Mouse (Mus musculus): Measurements from ENCODE around the gene L3mbtl3. TPM values are rescaled to one million over a fixed set of nuclear protein-coding genes. Genes with fewer than 3 reads are reported as not detected.

L3mbtl3 gene
- polyA plus RNA-seq, 1 experiment from 2014 or later: 4.1 TPM

DNA sequence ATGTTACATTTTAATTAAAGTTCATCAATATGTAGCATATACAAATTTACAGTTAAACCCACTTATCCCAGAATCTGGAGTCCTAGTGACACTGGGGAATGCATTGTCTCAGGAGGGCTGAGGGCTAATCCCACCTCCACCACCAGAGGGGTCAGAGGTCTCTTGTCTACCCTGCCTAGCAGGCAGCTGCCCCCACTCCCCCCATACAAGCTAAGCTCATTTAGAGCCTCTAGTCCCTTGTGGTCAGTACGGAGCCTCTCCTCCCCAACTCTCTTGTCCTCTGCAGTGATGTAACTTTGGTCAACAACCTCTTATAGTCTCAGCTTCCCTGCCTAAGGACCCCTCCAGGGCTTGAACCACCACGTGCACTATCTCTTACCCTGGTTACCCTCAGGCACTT, 43.0 kb downstream of the L3mbtl3 start:
- 73% methylated on average over 2 of the region's 2 CpGs for WGBS (ENCODE audit: insufficient replicate concordance)
- no peak for ATAC-seq

DNA sequence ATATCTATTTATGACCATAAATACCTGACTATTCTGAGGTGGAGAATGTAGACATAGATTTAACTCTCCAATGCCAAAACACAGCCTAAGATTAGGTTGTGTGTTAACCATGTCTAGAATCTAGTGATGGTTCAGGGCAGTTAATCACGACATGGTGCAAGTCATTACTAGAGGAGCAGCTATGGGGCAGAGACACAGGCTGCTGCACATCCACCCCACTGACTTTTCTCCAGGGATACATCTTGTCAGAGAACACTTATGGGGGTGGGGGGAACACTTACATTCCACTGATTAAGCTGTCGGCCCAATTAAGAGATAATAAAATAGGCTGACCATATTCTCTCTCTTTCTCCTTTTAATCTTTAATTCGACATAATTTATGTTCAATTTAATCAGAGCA, 46.9 kb downstream of the L3mbtl3 start:
- Histone ChIP-seq H3K9me3 (replicated peaks) (no peaks in the 10 kb centered on the region), H3K27ac (no peak overlapping the region), H3K4me2 (no peak overlapping the region), H3K9ac (no peak overlapping the region), H3K27me3 (replicated peaks) (no peaks in the 10 kb centered on the region), H3K36me3 (peaks cover 20% of the 10 kb centered on the region), H3K4me1 (no peaks in the 10 kb centered on the region), H3K4me3 (no peak overlapping the region)
- no peak for ATAC-seq
- 65% methylated on average over 3 of the region's 3 CpGs for WGBS (ENCODE audit: insufficient replicate concordance)

More for the DNA sequence above, 43.0 kb downstream of the L3mbtl3 start:
- Histone ChIP-seq H3K4me2 (no peak overlapping the region), H3K9ac (no peak overlapping the region), H3K4me1 (no peaks in the 10 kb centered on the region), H3K4me3 (no peak overlapping the region), H3K9me3 (replicated peaks) (no peaks in the 10 kb centered on the region), H3K27ac (no peak overlapping the region), H3K36me3 (peaks cover 23% of the 10 kb centered on the region), H3K27me3 (replicated peaks) (no peaks in the 10 kb centered on the region)

DNA sequence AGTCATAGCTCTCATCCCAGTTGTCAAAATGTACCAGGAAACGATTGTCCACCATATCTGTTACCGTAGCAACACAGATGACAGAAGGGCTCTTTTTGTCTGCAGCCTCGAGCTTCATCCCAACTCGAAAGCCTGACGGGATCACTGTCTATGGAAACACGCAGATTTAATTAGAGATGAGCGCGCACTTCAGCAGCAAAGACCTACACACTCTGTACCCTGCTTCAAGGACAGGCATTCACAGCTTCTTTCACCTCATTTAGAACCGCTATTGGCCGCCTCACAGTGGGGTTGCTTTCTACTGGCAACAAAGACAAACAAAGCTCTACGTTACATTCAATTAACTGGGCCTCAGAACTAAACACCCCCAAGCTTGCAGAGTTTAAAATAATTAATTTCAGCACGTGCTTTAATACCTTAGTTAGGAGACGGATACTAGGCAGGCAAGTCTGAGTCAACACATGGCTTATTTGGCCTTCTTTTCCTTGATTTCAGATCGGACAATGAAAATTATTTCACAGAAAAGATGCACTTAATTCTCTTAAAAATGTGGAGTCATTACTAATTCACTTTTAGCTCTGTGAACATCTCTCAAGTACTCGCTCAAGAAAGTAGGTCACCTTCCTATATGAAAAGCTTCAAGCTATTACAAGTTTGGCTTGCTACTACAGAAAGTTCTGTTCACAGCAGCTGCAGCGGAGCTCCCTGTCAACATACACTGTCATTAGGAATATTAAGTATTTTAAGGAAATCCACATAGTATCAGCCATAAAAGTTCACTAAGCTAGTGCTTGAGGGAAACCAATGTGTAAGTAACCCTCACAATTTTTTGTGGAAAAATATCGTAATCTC, 47.9 kb downstream of the L3mbtl3 start:
- no peak overlapping the region for H3K4me3 ChIP-seq
- no peaks in the 10 kb centered on the region for H3K9me3 ChIP-seq (replicated peaks)
- H3K27me3 ChIP-seq (replicated peaks): no peaks in the 10 kb centered on the region
- no peak overlapping the region for H3K4me2 ChIP-seq
- H3K36me3 ChIP-seq: peaks cover 20% of the 10 kb centered on the region
- H3K4me1 ChIP-seq: no peaks in the 10 kb centered on the region
- WGBS (ENCODE audit: insufficient replicate concordance): 81% methylated on average over 17 of the region's 17 CpGs
- H3K9ac ChIP-seq: no peak overlapping the region
- no peak overlapping the region for H3K27ac ChIP-seq
- ATAC-seq: no peak

DNA sequence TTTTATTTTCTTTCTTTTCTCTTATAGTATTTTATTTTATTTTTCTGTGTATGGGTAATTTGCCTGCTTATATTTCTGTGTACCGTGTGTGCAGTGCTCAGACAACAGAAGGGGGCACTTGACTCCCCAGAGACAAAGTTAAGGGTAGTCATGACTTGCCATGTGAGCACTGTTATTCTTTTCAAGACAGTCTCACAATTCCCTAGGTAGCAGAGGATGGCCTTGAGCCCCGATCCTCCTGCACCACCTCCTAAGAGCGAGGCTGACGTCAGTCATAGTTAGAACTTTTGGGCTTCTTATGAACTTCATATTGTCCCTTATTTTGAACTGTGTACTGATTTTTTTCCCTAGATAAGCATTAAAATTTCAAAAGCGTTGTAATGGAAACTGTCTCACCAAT, 48.5 kb downstream of the L3mbtl3 start:
- no peaks in the 10 kb centered on the region for H3K9me3 ChIP-seq (replicated peaks)
- no peak overlapping the region for H3K27ac ChIP-seq
- H3K4me3 ChIP-seq: no peak overlapping the region
- WGBS (ENCODE audit: insufficient replicate concordance): 78% methylated on average over 5 of the region's 5 CpGs
- H3K4me1 ChIP-seq: no peaks in the 10 kb centered on the region
- H3K4me2 ChIP-seq: no peak overlapping the region
- no peaks in the 10 kb centered on the region for H3K27me3 ChIP-seq (replicated peaks)
- H3K36me3 ChIP-seq: peaks cover 23% of the 10 kb centered on the region
- no peak for ATAC-seq
- H3K9ac ChIP-seq: no peak overlapping the region

DNA sequence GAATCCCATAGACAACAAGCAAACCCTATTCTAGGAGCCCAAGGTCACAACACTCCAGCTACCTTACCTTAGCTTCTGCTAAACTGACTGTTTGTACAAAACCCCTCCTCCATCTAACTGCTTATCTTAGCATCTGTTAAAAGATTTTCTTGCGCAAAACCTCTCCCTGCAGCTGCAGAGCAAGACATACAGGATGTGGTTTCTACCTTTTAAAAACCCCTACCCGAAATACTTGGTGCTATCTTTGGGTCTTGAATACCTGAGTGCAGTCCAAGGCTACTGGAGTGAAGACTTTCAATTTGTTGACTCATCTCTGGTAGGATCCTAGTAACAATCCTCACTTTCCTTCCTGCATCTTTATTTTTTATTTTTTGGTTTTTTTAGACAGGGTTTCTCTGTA, 50.5 kb downstream of the L3mbtl3 start:
- H3K4me1 ChIP-seq: no peaks in the 10 kb centered on the region
- H3K9me3 ChIP-seq (replicated peaks): no peaks in the 10 kb centered on the region
- no peak overlapping the region for H3K4me2 ChIP-seq
- peaks cover 27% of the 10 kb centered on the region for H3K36me3 ChIP-seq
- H3K4me3 ChIP-seq: no peak overlapping the region
- H3K27ac ChIP-seq: no peak overlapping the region
- no peak for ATAC-seq
- H3K27me3 ChIP-seq (replicated peaks): no peaks in the 10 kb centered on the region
- 33% methylated on average over 2 of the region's 2 CpGs for WGBS (ENCODE audit: insufficient replicate concordance)
- no peak overlapping the region for H3K9ac ChIP-seq

DNA sequence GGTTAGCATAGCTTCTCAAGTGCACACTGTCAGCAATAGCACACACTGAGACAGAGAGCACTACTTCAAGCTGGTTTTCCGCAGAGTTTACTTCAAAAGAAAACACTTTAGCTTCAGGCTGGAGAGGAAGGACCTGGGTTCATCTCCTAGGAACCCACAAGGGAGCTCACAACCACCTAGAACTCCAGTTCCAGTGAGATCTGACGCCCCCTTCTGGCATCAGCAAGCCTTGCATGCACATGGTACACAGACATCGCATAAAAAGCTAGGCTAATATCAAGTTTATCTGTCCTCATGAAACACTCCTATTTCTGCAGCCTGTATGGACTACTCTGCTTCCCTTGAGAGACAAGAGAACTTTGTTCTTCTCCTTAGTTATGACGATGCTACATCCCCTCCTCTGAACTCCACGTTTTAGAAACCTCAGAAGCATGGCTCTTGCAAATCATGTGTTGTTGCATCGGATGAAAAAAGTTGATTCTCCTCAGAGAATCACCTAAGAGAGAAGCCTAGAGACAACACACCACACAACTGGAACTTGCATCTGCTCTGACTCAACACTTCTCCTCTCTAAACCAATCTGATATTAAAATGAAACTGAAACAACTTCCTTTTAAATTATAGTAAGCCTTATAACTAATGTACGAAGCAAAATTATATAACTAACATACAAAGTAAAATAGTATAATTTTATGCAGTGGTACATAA, 53.3 kb downstream of the L3mbtl3 start:
- H3K4me1 ChIP-seq: no peaks in the 10 kb centered on the region
- H3K9ac ChIP-seq: no peak overlapping the region
- no peak overlapping the region for H3K27ac ChIP-seq
- no peaks in the 10 kb centered on the region for H3K27me3 ChIP-seq (replicated peaks)
- H3K4me2 ChIP-seq: no peak overlapping the region
- ATAC-seq: no peak
- H3K9me3 ChIP-seq (replicated peaks): no peaks in the 10 kb centered on the region
- H3K4me3 ChIP-seq: no peak overlapping the region
- peaks cover 17% of the 10 kb centered on the region for H3K36me3 ChIP-seq
- 72% methylated on average over 7 of the region's 7 CpGs for WGBS (ENCODE audit: insufficient replicate concordance)

DNA sequence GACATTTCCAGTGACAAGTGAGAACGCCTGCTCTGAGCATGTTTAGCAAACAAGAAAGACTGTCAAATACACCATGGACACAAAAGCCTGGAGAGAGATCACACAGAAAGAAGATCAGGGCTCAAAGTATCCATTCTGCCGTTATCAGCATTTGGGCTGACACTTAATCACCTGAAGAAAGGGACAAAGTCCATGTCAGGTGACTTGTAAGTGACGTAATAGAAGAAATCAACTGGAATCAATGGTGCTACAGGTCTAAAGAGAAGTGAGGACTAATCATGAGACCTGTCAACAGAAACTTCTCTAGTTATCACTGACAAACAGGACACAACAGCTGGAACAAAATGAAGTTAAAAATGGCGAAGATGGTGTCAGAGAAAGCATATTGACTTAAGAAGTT, 55.1 kb downstream of the L3mbtl3 start:
- Histone ChIP-seq H3K4me3 (no peak overlapping the region), H3K27ac (no peak overlapping the region), H3K4me1 (no peaks in the 10 kb centered on the region), H3K4me2 (no peak overlapping the region), H3K9me3 (replicated peaks) (no peaks in the 10 kb centered on the region), H3K27me3 (replicated peaks) (no peaks in the 10 kb centered on the region), H3K9ac (no peak overlapping the region), H3K36me3 (peaks cover 13% of the 10 kb centered on the region; the same call in 1 of the 2 replicates)
- no peak for ATAC-seq
- 68% methylated on average over 4 of the region's 4 CpGs for WGBS (ENCODE audit: insufficient replicate concordance)

DNA sequence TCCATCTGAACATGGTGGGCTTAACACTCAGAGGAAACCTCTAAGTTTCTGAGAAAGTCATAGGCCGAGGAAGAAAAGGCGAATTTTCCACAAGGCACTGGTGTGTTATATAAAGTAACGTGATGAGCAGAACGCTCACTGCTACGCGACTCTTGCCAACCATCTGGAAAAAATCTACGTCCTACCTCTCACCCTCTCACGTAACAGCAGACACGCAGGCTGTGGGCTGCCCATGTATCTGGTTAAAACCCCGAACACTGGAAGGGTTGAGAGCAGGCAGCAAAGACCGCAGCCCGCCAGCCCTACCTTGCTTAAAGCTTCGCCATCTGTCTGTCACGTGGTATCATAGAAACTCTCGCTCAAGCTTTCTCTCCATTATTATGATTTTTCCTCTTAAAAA, 61.4 kb downstream of the L3mbtl3 start:
- Histone ChIP-seq H3K36me3 (peaks cover 22% of the 10 kb centered on the region), H3K4me2 (no peak overlapping the region), H3K9me3 (replicated peaks) (no peaks in the 10 kb centered on the region), H3K4me1 (no peaks in the 10 kb centered on the region), H3K9ac (no peak overlapping the region), H3K27me3 (replicated peaks) (no peaks in the 10 kb centered on the region), H3K27ac (no peak overlapping the region), H3K4me3 (no peak overlapping the region)
- WGBS (ENCODE audit: insufficient replicate concordance): 88% methylated on average over 15 of the region's 15 CpGs
- no peak for ATAC-seq

DNA sequence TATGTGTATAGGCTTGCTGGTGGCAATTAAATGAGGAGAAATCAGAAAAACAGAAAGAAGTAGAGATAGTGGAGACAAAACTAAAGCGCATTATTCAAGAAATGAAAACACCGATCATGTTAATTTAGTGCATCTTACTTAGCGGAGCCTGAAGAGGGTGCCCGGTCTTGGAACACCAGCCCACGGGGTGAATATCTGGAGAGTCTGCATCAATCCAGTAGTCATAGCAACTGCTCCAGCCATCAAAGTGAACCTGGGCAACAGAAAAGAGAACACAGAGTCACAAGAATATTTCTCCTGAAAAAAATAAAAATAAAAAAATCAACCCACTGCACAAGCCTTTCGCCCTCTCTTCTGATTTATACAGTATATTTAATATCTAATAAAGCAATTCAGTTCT, 72.3 kb downstream of the L3mbtl3 start:
- 81% methylated on average over 6 of the region's 6 CpGs for WGBS (ENCODE audit: insufficient replicate concordance)
- Histone ChIP-seq H3K9ac (no peak overlapping the region), H3K9me3 (replicated peaks) (no peaks in the 10 kb centered on the region), H3K4me2 (no peak overlapping the region), H3K4me3 (no peak overlapping the region), H3K4me1 (no peaks in the 10 kb centered on the region), H3K27me3 (replicated peaks) (no peaks in the 10 kb centered on the region), H3K27ac (no peak overlapping the region), H3K36me3 (peaks cover 11% of the 10 kb centered on the region; the same call in 1 of the 2 replicates)
- no peak for ATAC-seq

DNA sequence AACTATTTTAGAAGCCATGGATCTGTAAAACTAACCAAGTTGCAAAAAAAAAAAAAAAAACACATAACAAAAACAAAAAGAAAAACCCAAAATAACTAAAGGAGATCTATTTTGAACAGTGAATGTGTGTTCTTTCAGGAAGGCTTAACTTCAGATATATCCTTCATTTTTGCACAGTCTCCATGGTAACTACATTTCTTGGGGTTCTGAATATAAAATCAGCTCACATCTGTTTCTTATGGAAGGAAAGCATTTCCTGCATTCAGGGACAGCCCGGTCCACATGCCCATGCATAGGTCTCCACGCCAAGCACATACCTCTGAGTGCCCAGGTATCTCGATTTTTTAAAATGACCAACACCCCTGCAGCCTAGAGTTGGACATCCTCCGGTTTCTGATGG, 73.4 kb downstream of the L3mbtl3 start:
- ATAC-seq: no peak
- Histone ChIP-seq H3K4me1 (no peaks in the 10 kb centered on the region), H3K27ac (no peak overlapping the region), H3K36me3 (peaks cover 4% of the 10 kb centered on the region; the same call in 1 of the 2 replicates), H3K27me3 (replicated peaks) (no peaks in the 10 kb centered on the region), H3K9ac (no peak overlapping the region), H3K4me2 (no peak overlapping the region), H3K4me3 (no peak overlapping the region), H3K9me3 (replicated peaks) (no peaks in the 10 kb centered on the region)
- 69% methylated on average over 4 of the region's 4 CpGs for WGBS (ENCODE audit: insufficient replicate concordance)

DNA sequence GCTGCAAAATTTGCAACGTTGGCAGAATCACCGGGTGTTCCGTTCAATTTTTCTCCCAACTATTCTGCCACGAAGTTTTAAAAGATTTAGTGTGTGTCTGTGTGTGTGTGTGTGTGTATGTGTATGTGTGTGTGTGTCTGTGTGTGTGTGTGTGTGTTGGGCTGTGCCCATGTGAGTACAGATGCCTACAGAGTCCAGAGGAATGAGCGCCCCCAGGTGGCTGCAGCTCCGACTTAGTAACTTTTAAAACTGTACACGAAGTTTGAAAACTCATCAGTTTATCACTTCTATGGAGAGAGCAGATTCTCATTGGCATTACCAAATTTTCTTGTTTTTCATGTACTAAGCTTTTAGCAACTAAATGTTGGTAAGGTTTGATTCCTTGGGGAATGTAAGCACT, 78.1 kb downstream of the L3mbtl3 start:
- Histone ChIP-seq H3K4me2 (no peak overlapping the region), H3K9ac (no peak overlapping the region), H3K4me3 (no peak overlapping the region), H3K27me3 (replicated peaks) (no peaks in the 10 kb centered on the region), H3K9me3 (replicated peaks) (no peaks in the 10 kb centered on the region), H3K27ac (no peak overlapping the region), H3K4me1 (no peaks in the 10 kb centered on the region), H3K36me3 (peaks cover 12% of the 10 kb centered on the region)
- no peak for ATAC-seq
- WGBS (ENCODE audit: insufficient replicate concordance): 84% methylated on average over 7 of the region's 7 CpGs

DNA sequence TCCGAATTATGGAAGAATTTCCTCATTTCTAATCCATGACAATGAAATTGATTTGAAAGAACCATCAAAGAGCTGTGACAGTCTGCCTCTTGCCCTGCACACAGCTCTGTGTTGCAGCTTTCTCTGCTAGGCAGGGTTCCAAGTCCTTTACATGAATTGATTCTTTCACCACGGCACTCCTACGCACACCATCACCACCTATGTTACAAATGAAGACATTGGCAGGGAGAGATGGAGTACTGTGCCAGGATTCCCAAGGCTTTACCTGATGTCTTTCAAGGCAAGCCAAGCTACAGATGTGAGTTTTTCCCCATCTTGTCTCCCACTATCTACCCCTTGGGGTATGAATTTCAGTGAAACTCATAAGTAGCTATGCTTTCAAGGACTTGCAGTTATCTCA, 78.6 kb downstream of the L3mbtl3 start:
- no peak for ATAC-seq

More for the DNA sequence above, 78.6 kb downstream of the L3mbtl3 start:
- WGBS (ENCODE audit: insufficient replicate concordance): 62% methylated on average over 3 of the region's 3 CpGs
- Histone ChIP-seq H3K36me3 (peaks cover 12% of the 10 kb centered on the region), H3K4me3 (no peak overlapping the region), H3K27me3 (replicated peaks) (no peaks in the 10 kb centered on the region), H3K9ac (no peak overlapping the region), H3K9me3 (replicated peaks) (no peaks in the 10 kb centered on the region), H3K4me2 (no peak overlapping the region), H3K4me1 (no peaks in the 10 kb centered on the region), H3K27ac (no peak overlapping the region)
